Mouse (Mus musculus): ENCODE measurements around the gene Calml3.
A peak's percentile ranks its signal among the peaks of the same experiment; 100 is the strongest.

Gene Calml3

GRCm38 (mm10) chr13:3779575-3780226, 24.4 kb downstream of the Calml3 start:
- no peak for DNase-seq

GRCm38 (mm10) chr13:3778591-3779364, 25.3 kb downstream of the Calml3 start:
- no peak for DNase-seq

- no peak for DNase-seq
Measured at GRCm38 (mm10) chr13:3777216-3777912, 26.8 kb downstream of the Calml3 start.

- no peak for DNase-seq
Measured at GRCm38 (mm10) chr13:3776446-3776845, 27.7 kb downstream of the Calml3 start.

- DNase-seq: no peak
Measured at GRCm38 (mm10) chr13:3774991-3775390, 29.1 kb downstream of the Calml3 start.

GRCm38 (mm10) chr13:3774280-3774679, 29.8 kb downstream of the Calml3 start:
- no peak for DNase-seq

GRCm38 (mm10) chr13:3773149-3773688, 30.9 kb downstream of the Calml3 start:
- no peak for DNase-seq

- DNase-seq: no peak
Measured at GRCm38 (mm10) chr13:3771221-3771620, 32.9 kb downstream of the Calml3 start.

- peak; percentile 84 for DNase-seq
Measured at GRCm38 (mm10) chr13:3770170-3771024, 33.7 kb downstream of the Calml3 start.

- no peak for DNase-seq
Measured at GRCm38 (mm10) chr13:3769531-3769930, 34.6 kb downstream of the Calml3 start.

GRCm38 (mm10) chr13:3768621-3769020, 35.5 kb downstream of the Calml3 start:
- DNase-seq: peak; percentile 40

GRCm38 (mm10) chr13:3767086-3767485, 37.0 kb downstream of the Calml3 start:
- DNase-seq: no peak

GRCm38 (mm10) chr13:3765781-3766180, 38.3 kb downstream of the Calml3 start:
- no peak for DNase-seq

GRCm38 (mm10) chr13:3761131-3761530, 43.0 kb downstream of the Calml3 start:
- DNase-seq: no peak

- no peak for DNase-seq
Measured at GRCm38 (mm10) chr13:3758347-3758746, 45.8 kb downstream of the Calml3 start.

GRCm38 (mm10) chr13:3753291-3753690, 50.8 kb downstream of the Calml3 start:
- DNase-seq: no peak

Measured in kidney, postnatal 10 days (tissue).